Mouse (Mus musculus): ENCODE data around the gene Gabra2.

DNA sequence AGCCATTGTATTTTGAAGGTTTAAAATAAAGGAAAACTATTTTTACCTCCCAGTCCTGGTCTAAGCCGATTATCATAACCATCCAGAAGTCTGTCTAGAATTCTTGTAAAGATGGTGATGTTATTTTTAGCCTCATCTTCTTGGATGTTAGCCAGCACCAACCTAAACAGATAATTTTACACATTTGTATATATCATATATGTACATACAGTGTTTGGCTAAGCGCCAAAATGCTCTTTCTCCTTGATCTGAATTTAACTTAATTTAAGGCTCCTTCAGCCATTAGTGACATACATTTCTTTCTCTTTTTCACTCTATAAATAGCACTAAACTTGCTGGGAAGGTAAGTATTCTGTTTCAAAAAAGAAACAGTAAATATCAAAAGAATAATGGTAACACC is 3.7 kb downstream of the Gabra2 start:
- no peak for TF ChIP-seq POLR2A (IDR thresholded peaks at IDR 0.05; ENCODE audit: insufficient read length, low read depth)
- no peak for TF ChIP-seq TCF12 (IDR thresholded peaks at IDR 0.05; ENCODE audit: insufficient read depth, poor library complexity, severe bottlenecking)
- TF ChIP-seq SRF (IDR thresholded peaks at IDR 0.05; ENCODE audit: control insufficient read depth, insufficient read length, low read depth), result no peak
- no peak for TF ChIP-seq CEBPB (IDR thresholded peaks at IDR 0.05; ENCODE audit: insufficient read depth, poor library complexity, severe bottlenecking)
- no peak for TF ChIP-seq MAX (IDR thresholded peaks at IDR 0.05; ENCODE audit: low read depth)
- no peak for TF ChIP-seq E2F4 (IDR thresholded peaks at IDR 0.05; ENCODE audit: insufficient read depth)
- no peak for TF ChIP-seq TCF3 (IDR thresholded peaks at IDR 0.05; ENCODE audit: insufficient read length, low read depth)

Measured in myocyte (in vitro differentiated cells).